Mouse (Mus musculus) erythroid progenitor cell, adult 5-6 weeks (primary cell): ENCODE measurements around the gene Nxf1. TPM values are rescaled to one million over a fixed set of nuclear protein-coding genes. Genes with fewer than 3 reads are reported as not detected.
"Not testable (repeated sequence)": the region's sequence is repeated elsewhere in the genome, so short reads cannot be mapped to it uniquely, and the experiment has no call there.

Experiments
- ATAC-seq: replicated peaks from 2 replicates; pipeline ENCODE4 v1.8.0; 2016; ENCODE audit warnings: moderate number of reproducible peaks, mild to moderate bottlenecking, moderate TSS enrichment, inconsistent platforms; ENCODE audit not compliant: poor library complexity, low FRiP score, severe bottlenecking
- total RNA-seq, 2 experiments: library from RNA; stranded (forward) in 1 of 2; stranded (reverse) in 1 of 2; fragments of 150-400 nt in 1 of 2; fragments of 186-747, 209-891 nt in 1 of 2; gene quantifications; 2 replicates each; pipeline versions ENCODE4 v1.2.3 to v1.2.4; 2015 to 2017; ENCODE audit warnings: low replicate concordance in 2 of 2

Nxf1 gene
- total RNA-seq, 2 experiments from 2014 or later: 79.9 to 462 TPM

DNA sequence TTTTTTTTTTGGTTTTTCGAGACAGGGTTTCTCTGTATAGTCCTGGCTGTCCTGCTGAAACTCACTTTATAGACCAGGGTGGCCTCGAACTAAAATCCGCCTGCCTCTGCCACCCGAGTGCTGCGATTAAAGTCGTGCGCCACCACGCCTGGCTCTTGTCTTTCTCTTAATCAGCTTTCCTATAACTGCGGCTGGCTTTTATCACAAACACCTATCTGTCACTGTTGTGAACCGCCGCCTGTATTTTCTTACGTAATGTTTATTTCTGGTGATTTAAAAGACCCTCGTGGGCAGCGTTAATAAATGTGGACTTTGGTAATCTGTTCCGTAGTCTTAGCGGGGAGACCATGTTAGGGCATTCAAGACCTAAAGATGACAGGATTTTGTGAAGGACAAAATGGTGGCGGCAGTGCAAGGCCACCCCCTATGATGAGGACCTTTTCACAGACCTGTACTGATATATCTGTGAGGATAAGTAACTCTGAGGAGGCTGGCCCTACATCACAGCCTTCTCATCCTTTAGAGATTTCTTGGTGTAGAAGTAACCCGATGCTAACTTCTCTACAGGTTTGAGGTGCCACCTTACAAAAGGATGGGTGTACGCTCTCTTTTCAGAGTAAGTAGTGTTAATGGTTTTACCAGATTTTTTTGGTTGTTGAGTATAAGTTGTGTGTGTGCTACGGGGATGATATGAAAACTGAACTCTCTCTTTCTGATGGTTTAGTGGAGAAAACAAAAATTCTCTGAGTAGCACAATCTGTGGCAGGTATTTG is 33.1 kb upstream of the Nxf1 start:
- ATAC-seq: 0 out of 2 replicates have a peak, but pooled peaks have one; percentile 17

DNA sequence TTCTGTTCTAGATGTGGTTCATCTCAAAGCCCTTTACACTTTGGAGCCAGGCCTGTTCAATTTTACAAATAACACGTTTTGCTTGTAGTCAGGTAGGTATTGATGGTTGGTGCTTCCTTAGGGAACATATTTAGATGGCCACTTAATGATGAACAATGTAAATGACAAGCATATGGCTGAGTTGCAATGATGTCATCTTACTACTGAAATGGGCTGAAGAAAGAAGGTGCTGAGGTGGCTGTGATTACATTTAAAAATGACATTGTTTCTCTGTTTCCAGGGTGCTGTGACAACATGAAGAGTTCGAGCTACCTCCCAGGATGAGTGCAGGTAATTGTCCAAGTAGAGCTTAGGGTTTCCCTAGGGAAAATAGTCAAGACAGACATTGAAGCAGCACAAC is 32.5 kb upstream of the Nxf1 start:
- no peak for ATAC-seq

DNA sequence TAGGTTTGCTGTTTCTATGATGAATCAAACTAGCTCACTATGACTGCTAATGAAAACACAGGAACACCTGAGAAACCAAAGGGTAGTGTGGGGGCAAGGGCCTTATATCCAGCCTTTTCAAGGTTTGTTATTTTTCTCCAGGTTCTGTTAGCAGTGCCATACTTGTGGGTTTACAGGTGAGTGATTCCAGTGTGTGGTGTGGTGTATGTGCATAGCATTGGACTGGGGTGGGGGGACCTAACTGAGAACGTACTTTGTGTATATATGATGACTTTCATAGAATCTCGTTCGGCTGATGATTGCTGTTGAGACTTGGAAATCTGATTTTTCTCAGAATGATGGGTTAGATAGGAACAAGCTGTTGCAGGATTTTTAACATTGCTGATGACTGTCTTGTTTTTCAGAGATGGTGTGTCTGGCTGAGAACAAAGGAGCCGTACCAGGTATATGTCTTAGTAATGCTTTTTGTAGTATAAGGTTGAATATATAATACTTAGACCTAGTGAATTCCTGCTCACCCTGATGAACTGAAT is 31.7 kb upstream of the Nxf1 start:
- ATAC-seq: no peak

DNA sequence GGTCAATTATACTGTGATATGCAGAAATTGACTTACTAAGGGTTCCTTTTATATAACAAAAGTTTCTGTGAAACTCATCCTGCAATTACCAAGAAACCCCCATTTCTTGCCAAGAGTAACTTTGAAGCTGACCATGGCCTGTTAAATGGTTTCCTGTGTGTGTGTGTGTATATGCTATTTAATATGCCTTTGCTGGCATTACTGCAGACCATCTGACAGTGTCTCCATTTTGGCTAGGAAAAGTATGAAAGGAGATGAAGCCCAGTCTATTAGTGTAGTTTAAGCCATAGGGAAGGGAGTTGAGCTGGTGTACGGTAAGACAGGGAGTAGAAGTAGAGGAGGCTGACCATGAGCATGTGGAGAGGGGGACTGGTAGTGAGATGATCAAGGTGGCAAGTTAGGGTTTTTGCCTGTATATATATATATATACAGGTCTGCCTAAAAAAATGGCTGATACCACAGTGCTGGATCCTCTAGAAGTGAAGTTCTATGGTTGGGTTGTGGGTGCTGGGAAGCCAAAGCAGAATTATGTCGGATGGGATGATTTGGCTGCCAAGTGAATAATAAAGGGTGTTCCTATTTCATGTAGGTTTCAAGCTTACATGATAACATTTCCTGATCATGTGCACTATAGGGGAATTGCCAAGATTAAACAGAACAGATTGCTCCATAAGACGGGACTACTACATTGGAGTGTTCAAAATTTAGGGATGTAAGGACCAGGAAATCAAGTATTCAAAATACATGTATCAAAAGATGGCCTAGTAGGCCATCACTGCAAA is 30.1 kb upstream of the Nxf1 start:
- ATAC-seq: no peak

DNA sequence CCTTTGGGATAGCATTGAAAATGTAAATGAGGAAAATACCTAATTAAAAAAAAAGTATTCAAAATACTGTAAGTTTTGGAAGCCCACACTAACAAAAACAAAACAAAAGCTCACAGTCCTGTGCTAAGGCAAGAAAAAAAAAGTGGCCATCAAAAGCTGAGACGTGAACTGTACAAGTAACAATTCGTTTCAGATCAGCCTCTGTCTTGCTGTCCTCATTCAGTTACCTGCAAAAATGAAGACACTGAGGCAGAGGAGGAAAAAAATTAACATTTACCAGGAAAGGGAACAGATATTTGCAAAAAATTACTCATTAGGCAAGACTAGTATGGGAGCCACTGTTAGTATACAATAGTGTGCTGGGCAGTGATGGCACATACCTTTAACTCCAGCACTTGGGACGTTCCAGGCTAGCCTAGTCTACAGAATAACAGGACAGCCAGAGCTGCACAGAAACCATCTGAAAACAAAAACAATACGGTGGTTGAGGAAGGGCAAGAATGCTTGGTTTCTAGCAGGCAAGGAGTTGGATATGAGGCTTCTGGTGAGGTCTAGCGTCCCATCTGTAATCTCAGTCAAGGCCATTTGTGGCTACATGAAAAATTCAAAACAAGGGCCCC is 29.3 kb upstream of the Nxf1 start:
- ATAC-seq: no peak

DNA sequence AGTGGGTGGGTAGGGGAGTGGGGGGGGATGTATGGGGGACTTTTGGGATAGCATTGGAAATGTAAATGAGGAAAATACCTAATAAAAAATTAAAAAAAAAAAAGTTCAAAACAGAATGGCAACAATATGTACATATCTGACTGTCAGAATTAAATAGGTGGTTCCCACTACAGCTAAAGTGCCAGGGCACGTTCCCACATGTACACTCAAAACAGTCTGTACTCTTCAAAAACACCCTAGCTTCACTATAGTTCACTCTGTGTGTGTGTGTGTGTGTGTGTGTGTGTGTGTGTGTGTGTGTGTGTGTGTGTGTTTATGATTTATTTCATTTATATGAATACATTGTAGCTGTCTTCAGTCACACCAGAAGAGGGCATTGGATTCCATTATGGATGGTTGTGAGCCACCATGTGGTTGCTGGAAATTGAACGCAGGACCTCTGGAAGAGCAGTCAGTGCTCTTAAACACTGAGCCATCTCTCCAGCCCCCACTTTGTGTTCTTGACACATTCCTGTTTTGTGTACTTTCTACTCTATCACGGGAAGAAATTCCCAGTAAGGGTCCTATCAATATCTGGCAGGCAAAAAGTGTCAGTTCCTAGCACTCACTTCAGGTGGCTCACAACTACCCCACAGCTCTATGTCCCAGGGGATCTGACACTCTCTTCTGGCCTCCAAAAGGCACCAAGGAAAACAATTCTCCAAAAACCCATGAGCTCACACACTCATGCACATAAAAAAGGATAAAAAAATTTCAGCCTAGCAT is 28.4 kb upstream of the Nxf1 start:
- ATAC-seq: not testable (repeated sequence)

DNA sequence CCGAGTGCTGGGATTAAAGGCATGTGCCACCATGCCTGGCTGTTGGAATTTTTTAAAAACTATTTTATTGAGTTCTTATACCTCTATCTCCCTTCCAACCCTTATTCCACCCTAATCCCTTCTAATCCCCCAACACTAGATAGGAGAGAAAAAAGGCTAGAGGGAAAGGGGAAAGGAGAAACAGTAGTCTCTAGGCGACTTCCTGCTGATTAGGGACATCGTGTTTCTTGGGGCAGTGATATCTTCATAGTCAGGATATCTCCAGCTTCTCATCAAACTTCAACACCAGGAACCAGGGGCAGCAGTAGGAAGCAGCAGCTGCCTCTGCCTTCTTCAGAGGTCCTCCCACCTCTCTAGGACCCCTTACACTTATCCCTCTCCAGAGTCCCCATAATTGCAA is 22.5 kb upstream of the Nxf1 start:
- no peak for ATAC-seq

DNA sequence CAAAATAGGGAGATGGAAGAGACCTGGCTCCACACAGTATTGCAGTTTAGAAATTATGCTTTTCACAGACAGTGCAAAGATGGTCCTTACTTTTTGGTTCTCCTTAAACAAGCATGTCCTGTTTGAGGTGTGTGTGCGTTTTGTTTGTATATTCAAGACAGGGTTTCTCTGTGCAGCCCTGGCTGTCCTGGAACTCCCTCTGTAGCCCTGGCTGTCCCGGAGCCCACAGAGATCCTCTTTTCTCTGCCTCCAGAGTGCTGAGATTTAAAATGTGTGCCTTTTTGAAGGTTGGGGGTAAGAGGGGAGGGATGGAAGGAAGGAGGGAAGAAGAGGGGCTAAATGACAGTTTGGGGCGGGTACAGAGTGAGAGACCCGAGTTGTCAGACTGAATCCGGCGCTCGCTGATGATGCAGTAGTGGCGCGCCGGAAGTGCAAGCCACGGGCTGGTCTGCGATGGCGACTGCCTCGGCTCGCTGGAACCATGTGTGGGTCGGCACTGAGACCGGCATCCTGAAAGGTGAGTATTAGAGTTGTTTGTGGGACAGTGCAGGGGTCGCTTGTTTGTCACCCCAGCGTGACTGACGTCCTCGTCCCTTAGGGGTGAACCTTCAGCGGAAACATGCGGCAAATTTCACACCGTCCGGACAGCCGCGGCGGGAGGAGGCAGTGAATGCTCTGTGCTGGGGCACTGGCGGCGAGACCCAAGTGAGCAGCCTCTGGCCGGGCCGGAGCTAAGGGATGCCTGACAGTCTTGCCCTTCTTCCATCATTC is 21.3 kb upstream of the Nxf1 start, which contains the start of gene Wdr74:
Wdr74 (plus strand) TSS at position 439 of the 771 bp plus-strand sequence.
- peak; percentile 97 for ATAC-seq

DNA sequence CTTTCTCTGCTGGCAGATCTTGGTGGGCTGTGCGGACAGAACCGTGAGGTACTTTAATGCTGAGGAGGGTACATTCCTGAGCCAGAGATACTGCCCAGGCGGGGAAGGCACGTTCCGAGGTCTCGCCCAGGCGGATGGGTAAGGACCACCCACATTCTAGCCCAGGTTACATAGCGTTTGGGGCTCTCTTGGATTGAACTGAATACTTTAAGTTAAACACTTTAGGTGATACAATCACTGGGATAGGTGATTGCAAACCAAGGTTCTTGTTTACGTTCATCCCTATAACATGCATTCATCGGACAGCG is 20.8 kb upstream of the Nxf1 start:
- ATAC-seq: no peak

DNA sequence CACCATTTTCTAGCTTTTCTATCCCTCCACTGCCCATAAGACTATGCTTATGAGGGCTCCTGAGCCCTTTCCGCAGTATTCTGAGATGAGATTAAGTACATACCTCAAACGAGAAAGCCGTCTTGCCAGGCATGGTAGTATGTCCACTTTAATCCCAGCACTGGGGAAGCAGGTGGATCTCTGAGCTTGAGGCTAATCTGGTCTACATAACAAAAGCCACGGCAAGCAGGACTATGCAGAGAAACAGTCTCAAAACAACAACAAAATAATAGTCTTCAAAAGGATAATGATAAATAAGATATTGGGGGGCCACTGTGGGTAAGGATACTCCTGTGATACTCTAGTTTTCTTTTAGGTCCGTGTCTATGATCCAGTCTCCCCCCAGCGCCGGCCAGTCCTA is 18.0 kb upstream of the Nxf1 start:
- ATAC-seq: no peak

DNA sequence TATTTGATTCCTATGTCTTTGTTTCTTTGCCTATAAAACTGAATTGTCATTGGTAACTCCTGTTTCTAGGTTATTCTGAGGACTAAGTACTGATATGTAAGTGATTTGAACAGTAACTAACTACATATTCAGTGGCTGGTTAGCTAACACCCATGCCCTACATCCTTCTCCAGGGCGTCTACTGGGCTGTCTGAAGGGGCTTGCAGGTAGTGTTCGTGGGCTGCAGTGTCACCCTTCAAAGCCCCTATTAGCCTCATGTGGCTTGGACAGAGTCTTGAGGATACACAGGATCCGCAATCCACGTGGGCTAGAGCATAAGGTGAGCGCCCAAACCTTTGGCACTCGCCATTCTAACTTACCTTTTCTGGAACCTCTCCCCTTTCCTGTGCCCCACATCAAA is 17.2 kb upstream of the Nxf1 start:
- no peak for ATAC-seq

DNA sequence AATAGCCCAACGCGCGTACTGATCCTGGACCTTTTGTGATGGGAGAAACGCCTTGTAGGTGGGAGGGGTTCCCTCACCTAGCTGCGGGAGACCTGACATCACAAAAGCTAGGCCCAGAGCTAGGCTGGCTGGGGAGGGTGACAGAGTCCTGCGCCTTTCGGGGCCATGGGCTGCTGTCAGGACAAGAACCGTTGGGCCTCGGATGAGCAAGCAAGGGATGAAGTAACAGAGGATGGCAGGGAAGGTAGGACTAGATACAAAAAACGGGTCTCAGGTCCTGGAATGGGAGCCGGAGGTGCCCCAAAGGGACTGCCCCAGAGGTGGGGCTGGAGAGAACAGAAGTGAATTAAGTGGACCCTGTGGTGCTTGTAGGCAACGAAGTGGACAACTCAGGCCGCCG is 16.3 kb upstream of the Nxf1 start, which contains the start of gene 1700092M07Rik:
1700092M07Rik (plus strand) TSS at position 116 of the 400 bp plus-strand sequence.
- no peak for ATAC-seq

DNA sequence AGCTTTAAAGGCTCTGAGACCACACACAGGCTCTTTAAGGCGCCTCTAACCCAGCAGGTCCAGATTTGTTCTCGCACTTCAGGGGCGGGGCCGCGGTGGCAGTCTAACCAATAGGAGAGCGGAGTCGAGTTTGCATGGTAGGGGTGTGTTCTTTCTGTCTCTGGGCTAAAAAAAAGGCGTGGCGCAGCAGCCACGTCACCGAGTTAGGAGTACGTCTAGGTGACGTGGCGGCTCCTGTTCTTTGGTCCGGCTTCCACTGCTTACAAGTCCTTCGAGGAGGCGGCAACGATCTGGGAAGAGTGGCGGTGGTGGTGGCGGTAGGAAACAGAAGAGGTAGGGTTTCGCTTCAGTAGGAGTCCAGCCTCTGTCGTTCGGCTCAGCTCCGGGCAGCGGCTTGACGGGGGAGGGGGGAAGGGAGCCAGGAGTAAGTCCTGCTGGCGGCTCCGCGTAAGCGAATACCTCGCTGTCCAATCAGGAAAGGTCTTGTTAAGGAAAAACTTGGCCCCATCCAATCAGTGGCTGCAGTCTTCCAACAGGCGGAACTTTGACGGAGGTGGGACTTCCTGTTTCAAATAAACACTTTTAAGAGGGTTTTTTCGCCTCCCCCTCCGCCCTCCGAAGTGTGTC is 15.5 kb upstream of the Nxf1 start, which contains the start of gene Stx5a:
Stx5a (plus strand) TSS at position 171 of the 627 bp plus-strand sequence.
- ATAC-seq: peak; percentile 96

DNA sequence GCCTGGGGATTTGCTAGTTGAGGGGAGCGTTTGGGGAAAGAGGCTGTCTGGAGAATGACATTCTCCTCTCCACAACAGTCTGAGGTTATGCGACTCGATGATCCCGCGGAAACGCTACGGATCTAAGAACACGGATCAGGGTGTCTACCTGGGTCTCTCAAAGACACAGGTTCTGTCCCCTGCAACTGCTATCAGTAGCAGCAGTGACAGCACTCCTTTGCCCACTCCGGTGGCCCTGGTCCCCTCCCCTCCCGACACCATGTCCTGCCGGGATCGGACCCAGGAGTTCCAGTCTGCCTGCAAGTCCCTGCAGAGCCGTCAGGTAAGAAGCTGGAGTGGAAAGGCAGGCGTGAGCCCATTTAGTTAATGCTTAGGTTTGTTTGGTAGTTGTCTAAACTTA is 14.7 kb upstream of the Nxf1 start:
- 0 out of 2 replicates have a peak, but pooled peaks have one; percentile 23 for ATAC-seq

DNA sequence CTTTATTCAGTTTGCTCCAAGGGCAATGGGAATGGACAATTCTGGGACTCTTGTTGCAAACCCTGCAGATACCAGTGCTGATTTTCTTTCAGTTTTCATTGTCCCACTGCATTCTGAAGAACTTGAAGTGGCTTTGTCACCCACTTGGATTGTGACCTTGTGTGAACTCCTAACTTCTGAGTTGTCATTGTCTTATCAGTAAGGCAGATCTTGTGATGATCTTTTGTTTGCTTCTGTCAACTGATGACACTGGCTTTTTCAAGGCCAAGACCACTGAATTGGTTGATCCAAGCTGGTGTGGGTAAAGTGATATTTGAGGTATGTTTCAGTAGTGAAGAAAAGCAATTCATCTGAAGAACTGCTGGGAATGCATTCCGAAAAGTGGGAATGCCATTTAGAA is 11.5 kb upstream of the Nxf1 start:
- no peak for ATAC-seq

DNA sequence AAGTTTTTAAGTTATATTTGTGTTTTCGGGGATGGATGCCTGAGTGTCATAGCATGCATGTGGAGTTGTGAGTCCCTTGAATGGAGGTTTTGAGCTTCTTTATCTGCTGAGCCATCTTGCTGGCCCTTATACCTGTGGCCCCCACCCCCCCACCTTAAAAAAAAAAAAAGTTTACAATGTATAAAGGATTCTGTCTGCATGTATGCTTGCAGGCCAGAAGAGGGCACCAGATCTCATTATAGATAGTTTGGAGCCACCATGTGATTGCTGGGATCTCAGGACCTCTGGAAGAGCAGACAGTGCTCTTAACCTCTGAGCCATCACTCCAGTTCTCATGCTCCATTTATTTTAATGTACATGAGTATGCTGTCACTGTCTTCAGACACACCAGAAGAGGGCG is 9.5 kb upstream of the Nxf1 start:
- ATAC-seq: no peak

DNA sequence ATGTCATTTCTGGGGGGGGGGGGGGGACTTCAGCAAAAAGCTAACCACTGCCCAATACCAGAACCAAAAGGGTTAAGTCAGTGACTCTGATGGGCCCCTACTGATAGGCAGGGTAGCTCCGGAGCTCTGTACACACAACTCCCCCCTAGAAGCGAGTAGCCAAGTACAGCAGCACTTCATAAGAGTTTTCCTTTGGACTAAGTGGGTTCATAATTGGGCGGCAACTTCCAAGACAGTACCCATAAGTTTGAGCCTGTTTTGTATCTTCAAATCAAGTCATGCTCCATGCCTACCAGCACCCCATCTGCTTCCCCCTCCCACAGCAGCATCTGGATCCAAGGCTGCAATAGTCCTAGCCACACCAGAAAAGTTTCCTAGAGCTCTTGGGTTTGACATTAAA is 1.2 kb upstream of the Nxf1 start:
- ATAC-seq: no peak

DNA sequence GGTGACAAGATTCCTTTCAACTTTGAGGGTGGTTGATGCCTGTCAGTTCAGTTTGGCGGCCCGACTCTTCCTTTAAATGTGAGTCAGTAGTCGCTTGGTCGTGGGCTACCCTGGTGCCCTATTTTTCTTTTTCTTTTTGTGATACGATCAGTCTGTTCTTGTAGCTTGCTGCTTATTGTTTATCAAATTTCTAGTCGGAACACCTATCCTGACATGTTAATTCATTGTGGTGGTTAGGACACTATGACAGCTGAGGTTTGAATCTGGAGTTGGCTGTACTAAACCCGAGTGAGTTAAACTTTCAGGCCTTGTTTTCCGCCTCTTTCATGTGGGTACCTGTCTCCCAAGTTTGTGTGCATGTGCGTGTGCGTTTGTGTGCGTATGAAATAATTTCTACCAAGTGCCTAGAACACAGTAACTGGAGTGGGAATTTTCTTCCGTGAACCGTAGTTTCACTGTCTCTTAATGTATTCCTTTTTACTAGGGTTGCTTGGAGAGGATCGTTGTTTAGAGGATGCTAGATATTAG is 662 bp downstream of the Nxf1 start:
- ATAC-seq: peak; percentile 15; the same call in 1 of the 2 replicates
